Mouse (Mus musculus) common myeloid progenitor, adult 5-6 weeks (primary cell): ENCODE measurements at regions not wholly inside any gene's neighbourhood (a gene's known extent, or its start where the extent isn't known, plus 50 kb on each side); places are given as distances from the start of the nearest gene placed in this dataset.

Experiments
- ATAC-seq: replicated peaks from 2 replicates; pipeline ENCODE4 v1.8.0; 2016; ENCODE audit warnings: low read depth, mild to moderate bottlenecking, moderate TSS enrichment, inconsistent platforms; ENCODE audit not compliant: poor library complexity, severe bottlenecking

DNA sequence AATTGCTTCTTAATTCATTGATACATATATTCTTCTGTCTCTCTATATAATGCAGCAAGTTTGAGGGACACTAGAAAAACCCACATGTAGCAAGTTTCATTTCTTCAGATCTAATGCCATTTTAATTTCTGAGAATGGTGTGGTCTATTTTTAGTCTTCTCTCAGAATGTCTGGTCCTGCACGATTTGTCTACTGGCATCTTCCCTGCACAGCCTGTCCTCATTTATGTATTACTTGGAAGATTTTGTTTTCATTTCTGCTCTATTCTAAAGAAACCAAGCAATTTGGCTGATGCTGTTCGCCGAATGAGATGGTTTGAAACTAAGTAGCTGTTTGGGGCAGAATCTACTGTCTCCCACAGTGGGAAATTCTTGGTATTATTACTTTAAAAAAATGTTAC is 382.3 kb upstream of the N6amt1 start:
- ATAC-seq: no peak

DNA sequence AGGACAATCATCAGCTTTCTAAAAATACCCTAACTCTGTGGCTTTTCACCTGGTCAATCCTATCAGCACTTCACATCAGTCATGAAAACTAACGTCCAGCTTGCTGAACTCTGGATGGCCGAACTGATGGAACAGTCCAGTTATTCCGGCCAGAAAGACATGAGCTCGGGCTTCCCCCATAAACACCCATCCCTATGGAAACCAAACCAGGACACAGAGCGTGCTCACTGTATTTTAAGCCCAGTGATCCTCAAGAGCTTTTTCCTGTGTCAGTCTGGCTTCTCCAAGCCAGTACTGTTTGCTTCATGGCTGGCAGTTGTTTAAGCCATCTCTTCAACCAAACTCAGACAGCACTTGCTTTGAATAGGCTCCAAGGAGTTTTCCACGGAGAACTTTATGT is 404.3 kb upstream of the N6amt1 start:
- no peak for ATAC-seq

DNA sequence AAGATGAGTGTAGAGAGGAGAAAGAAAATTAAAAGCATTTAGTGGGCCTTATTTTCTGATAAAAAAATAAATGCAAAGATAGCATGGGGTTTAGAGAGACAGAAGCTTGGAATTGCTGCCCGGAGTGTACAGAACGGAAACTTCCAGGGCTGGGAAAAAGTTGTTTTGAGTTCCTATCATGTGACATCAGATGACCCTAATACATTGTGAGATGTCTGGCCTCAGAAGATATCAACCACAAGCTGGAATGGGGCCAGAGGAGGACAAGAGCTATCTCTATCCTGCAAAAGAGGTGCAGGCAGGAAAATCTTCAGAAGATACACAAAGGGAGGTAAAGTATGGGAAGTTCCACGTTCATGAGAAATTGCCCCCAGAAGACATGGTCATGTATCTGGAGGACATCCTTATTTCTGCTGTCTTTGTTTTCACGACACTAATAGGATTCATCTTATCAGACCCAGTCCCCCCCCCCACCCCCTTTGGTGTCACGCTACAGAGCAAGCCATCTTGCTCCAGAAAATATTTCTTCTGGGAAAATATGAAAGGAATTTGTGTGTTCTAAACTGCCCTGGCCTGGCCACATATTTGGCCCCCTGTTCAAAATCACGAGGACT is 408.3 kb upstream of the N6amt1 start:
- no peak for ATAC-seq

DNA sequence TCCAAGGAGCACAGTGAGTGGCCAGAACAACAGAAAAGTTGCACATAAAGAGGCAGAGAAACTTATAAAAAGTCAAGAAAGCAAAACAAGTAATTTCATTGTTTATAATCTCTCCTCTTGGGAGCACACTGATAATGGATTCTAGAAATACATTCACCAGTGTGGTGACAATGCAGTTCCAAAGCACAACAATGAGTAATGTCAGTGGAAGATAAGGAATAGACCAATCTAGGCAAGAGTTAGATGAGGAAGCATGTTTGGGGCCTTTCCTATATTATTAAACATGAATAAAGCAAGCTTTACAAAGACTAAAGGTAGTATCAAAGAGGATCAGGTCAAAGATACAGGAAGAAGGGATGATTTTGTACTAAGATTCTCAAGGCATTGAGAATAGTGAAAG is 408.9 kb upstream of the N6amt1 start:
- ATAC-seq: no peak

DNA sequence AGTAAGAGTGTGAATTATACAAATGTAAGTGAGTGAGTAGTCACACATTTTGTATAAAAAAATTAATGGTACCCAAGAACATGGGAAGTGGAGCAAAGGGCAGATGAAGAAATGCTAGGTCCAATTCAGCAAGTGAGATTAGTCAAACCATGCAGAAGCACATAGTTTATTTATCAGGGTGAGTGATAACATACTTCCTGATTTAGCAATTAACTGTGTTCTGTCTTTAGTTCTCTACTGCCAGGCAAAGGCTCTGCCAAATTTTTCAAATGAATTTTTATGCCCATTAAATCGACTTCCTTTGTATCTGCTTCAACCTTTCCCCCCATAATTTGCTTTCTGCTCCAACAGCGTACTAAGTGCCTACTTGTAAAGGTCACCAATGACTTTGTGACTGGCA is 419.0 kb upstream of the N6amt1 start:
- ATAC-seq: no peak

DNA sequence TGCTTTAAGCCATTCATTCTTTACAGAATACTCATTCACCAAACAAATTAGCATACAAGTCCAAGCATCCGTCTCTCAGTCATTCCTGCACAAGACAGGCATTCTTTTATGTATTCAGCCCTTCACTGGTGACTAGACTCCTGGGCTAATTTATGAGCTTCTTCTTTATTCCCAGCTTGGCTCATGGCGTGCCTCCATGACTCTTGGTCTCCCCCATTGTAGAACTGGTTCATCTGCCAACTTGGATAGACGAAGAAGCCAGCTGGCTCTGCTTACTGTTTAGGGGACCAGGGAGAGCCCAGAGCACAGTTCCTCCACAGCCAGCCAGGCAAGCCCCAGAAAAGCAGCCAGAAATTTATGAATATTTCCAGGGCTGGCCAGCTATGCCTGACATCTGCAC is 421.2 kb upstream of the N6amt1 start:
- no peak for ATAC-seq

DNA sequence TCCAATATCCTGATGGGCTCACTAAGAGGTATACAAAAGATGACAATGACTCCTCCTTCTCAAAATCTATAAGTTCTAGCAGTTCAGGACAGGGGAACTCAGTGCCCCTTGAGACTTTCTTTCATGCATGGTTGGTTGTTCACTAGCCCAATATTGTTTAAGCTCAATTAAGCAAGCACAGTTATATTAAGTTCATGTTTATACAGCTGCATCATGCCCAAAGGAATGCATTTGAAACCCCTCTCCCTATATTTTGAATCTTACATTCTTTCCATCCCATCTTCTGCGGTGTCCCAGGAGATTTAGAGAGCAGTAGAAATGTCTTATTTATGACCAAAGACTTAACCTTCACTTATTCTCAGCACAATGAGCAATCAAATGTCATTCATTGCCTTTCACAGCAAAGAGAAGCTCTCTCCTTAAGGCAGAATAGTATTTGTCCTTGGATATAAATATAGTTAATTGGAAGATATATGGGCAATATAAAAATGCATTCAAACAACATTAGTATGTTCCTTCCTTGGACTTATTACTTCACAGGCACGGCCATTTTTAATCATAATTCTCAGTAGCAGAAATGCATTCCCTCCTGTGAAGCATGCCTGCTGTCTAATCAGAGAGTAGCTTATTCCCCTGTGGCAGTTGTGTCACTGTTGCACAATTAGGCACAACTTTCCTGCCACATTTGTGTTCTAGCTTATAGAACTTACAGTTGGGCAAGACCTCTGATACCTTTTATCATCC is 455.8 kb upstream of the N6amt1 start:
- ATAC-seq: no peak

DNA sequence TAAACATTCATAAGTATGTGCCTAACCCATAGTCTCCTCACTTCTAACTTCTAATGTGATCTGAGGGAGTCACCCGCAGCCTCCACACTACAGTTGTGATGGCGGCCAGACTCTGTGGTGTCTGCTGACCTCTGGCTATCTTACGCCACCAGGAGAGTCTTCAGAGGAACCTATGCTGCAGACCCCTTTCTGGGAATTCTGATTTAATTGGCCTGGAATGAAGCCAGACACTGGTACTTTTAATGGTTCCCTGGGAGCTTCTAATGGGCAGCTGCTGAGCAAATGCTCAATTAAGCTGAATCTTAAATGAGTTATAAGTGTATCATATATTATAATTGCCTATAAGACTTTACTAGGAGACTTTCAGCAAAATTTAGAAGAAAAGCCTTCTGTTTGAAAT is 459.0 kb upstream of the N6amt1 start:
- no peak for ATAC-seq

DNA sequence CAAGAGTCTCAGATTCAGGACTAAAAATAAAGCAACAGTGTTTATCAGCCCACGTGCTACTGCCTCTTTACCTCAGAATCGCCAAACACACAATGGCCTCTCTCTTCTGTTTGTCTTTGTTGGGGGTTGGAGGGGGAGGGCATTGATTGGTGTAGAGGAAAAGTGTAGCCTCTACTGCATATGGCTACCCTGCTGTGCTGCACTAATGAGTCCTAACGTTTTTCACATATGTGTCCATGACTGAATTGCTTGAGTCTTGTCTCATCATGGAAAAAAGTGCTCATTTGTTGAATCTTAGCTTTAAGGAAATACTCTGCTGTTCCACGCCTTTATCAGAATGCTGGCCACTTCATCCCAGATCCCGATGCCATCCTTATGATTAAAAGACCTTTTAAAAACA is 459.7 kb upstream of the N6amt1 start:
- ATAC-seq: no peak

DNA sequence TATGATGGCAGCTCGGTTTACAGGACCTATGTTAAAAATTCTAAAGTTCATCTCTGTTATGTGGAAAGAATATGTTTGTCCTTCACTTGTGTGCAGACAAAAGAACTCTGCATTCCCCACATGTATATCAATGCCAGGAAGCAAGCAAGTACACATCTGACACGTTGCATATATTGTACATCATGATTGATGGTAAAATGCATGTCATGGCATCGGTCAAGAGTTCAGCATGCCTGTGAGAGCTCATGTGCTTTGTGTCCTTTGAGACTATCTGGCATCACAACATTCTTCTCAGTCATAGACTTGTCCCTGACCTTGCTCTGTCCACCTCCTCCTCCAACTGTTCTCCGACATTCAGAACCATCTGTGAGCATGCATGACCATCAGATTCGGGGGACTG is 465.6 kb upstream of the N6amt1 start:
- ATAC-seq: no peak

DNA sequence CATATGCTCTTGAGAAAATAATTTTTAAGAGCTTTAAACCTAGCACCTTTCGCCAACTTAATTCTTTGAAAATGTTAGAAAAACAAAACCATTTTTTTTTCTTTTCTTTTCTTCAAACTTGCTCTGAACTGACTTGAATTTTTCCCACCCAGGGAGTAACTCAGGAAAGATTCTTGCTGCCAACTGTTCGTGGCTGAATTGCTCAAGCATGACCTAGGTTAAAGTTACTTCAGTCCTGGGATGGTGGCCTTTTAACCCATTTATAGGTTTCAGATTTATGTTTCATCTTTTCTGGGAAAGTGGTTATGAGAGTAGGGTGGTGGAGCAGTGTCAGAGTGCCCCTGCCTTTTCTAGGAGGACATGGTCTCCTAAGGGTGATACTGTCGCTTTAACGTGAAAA is 466.4 kb upstream of the N6amt1 start:
- ATAC-seq: no peak

DNA sequence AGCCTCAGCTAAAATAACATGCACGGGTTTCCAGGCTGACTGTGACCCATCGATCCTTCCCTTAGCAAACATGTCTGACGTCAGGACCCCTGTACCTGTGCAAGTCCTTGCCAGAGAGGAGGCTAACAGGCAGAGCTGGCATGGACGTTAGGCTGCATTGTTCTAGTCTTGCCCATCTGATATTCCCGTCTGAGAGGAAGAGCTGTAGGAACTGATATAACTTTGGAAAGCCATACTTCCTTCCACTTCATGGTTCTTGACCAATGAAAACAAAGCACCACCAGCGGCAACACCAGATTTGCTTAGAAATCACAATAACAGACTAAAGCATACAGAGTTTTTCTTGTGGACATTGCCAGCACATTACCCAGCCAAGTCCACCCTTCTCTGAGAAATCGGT is 470.1 kb upstream of the N6amt1 start:
- ATAC-seq: no peak

DNA sequence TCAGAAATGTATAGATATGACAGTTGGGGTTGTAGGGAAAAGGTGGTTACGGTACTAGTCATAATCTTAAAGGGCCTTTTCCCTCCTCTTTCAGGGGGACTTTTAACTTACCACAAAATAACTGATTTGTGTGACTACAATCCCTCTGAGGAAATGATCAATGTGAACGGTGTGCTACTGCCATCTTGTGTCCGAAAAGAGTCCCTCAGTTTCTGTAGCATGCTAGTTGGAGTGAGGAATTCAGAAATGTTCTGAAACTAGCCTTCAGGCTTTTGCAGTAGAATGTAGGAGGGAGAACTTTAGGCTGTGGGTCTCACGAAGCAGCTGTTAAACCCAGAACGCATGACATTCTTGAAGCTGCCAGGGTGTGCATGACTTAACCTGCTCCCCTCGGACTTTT is 471.5 kb upstream of the N6amt1 start:
- ATAC-seq: no peak

DNA sequence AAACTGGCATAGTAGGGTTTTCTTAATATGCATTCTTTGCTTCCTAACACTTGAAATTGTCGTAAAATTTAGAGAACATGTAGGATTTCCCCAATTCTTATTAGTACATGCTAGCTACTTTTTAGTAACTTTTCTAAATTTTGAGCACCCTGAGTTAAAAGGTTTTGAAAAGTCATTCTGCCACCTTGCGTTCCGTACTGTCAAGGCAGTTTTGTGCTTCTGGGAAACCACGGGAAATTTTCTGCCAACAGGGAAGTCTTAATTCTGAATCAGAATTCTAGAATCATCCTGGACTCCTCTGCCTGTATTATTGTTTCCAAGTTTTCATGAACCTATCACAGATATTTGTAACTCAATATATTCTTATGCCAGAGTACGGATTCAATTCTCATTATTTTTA is 472.4 kb upstream of the N6amt1 start:
- ATAC-seq: no peak

DNA sequence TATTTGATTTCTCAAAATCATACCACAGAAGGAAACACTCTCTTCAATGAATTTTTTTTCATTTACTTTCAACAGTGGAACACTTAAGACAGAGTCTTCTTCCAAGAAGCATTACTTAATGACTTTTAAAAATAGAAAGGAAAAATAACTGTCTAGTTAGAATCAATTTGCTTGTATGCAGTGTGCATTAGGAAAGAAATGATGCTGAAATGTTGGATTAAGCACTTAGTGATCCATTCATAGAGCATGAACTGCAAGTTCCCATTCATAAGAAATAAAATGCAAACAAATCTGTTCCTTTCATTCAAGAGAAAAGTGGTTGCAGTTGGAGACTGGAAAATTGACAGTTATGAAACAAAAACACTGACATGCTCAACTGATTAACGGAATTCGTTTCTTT is 493.2 kb upstream of the N6amt1 start:
- ATAC-seq: no peak

DNA sequence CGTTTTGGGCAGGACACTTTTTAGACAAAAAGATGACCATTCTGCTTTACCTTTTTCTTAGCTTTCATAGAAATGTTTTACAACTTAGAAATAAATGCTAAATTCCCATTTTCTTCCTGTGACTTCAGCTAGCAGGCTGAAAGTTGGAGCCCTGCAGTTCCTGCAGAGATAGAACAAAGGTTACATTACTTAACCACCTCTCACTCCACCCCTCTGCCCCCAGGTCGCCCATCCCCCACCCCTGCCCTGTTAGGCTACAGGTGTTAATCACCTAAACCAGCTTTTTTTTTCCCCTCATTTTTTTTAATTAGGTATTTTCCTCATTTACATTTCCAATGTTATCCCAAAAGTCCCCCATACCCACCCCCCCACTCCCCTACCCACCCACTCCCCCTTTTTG is 498.1 kb upstream of the N6amt1 start:
- no peak for ATAC-seq

DNA sequence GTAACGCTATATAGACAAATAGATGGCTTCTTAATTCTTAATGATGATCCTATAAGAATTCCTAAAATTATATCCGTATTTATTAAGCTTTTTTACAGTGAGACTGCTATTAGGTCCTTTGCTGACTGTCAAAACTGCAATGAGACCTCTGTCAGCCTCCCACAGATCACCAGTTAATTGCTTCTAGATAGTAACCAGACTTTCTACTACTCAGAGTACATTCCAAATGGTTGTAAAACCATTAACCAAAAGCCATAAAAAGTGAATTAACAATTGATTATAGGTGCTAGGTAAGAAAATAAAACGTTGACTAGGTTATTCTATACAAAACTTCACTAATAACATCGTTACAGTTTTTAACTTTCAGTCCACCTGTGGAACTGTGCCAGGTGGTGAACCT is 498.7 kb upstream of the N6amt1 start:
- no peak for ATAC-seq

DNA sequence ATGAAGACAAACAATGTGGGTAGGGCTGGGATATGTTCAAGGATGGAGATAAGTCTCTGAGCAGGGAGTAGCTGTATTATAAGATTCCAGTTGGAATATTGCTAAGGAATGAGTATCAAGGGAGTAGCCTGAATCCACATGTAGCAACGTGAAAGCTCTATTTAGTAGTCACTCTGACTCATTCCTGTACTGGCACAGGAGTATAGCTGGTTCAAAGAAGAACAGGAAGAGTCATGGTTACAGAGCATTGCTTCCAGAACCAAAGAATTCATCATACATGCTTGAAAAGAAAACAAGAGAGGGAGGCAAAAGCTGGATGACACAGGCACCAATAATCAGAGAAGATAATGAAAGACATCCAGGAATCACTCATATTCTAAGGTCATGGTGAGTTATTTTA is 500.6 kb upstream of the N6amt1 start:
- ATAC-seq: no peak

DNA sequence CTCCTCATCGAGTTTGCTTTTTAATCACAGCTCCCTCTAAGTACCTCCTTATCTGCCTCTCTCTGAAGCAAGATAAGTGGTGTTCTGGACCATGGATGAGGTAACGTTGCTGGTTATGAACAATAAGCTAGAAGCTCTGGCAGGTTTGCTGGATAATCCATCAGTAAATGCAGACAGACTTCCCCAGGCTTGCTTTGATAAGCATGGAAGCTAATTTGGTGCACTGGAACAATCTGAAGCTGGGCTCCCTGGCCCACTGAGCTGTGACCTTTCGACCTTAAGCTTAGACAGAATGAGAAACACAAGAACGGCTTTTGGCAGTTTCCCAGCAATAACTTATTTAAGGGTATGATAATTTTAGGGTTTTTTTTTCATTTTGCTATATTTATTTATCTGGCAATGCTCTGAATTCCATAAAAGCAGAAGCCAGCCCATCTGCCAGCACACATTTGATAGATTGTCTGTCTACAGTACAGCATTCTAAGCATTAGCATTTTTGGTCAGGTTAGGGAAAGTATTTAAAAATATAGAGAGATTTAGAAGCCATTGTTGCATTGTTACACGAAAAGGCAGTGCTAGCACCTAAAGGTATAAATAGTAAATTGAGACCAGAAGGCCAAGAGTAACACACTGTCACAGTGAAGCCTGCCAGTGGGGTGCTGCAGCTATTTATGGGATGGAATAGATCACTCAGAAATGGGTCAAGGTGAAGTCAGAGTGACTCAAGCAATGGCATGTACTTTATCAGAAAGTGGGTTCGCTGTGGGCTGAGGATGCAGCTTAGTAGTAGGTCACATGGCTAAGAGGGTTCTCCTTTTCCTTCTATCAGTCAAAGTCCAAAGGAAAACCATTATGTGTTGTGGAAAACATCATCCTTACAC is 515.3 kb upstream of the N6amt1 start:
- no peak for ATAC-seq

DNA sequence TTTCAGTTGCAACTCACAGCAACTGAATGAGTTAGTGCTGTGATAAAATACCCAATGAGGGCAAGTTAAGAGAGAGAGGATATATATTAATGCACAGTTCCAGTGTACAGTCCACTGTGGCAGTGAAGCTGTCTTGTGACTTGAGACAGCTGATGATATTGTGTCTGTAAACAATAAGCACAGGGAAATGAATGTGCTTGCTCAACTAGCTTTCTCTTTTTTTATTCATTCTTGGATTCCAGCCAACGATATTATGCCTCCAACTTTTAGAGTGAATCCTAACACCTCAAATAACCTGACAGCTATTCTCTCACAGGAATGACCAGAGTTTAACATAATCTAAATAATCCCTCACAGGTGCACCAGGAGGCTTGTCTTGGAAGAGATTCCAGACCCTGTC is 526.3 kb upstream of the N6amt1 start:
- ATAC-seq: no peak

DNA sequence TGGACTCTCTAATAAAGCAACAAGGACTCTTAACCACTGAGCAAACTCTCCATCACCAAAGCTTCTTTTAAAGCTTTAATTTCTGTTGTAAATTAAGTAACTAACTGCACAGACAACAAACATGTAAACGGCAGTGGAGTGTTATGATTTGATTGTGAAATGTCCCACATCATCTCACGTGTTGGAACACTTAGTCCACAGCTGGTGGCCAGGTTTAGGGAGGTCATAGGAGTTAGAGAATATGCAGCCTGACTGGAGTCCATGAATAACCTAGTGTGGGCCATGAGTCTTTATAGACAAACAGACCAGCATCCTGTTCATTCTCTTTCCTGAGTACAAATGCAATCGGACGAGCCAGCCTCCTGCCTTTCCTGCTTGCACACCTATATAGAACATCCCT is 527.3 kb upstream of the N6amt1 start:
- no peak for ATAC-seq
